Mouse (Mus musculus): Measurements from ENCODE around the gene Magi2.

The Magi2 gene

DNA sequence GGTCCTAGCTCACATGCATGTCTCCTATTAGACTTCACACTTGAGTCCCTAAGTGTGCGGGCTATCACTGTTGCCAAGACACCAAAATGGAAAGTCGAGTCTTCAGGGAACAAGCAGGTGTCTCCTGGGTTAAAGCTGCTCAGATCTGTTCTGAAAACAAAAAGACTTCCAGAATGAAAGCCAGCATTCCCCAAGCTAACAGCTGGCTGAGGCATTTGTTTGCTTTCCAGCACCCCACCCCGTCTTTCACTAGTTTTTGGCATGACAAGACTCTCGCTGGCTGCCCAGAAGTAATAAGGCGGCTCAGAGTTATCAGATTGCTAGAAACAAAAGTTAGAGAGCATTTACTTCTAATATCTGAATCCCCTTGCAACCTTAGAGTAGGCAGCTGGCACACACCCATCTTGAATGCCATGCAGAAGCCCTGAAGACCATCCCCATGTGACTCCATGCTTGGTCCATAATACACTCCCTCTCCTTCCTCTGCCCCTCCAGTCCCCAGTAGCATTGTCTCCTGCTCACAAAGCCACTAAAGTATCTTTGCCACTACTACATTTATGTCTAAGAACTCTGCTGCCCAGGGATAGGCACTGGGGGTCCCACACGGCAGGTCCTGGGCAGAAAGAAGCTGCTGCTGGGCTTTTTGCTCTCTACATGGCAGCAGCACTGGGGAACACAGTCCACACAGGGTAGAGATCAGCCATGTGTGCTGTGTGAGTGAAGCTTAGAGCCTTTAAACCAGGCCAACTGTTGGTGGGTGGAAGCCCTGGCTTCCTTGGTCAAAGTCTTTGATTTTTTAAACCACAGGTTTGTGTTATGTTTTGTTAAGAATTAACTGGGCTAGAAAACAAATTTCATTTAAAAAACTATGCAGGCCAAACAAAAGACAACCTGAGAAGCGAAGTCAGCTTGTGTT lies 1394.0 kb downstream of the Magi2 start:
- no peak for DNase-seq

GRCm38 (mm10) chr5:20622417-20622816 lies 1395.6 kb downstream of the Magi2 start:
- no peak for DNase-seq

DNA sequence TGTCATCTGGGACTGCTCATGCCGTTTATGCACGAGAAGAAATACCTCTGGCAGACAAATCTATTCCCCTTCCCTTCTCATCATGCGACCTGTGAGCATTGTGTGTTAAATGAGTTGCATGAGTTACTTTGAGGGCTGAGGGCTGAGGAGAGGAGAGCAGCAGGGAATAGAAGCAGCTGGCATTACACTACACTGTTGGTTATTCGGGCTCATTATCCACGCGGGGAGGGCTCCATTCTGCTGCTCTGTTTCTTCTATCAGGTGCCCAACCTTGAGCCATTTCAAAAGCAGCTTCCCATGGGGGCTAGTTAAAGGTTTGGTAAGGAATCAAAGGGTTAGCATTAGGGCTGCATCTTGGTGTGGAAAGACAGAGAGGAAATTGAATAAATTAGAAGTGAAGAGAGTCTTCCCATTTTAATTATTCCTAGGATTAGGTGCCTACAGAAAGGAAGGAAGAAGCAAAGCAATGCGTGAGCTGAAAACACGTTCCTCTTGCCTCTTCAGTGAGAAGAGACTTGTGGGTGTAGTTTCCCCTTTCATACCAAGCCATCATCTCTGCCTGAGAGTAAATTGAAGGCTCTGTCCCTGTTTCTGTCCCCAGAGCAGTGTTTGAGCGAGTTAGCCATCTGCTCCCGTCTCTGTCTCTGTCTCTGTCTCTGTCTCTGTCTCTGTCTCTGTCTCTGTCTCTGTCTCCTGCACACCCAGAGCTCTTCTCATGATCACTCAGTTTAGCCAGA lies 1396.2 kb downstream of the Magi2 start:
- DNase-seq: no peak

- DNase-seq: no peak
These were observed 1398.3 kb downstream of the Magi2 start for GRCm38 (mm10) chr5:20625117-20625516.

DNA sequence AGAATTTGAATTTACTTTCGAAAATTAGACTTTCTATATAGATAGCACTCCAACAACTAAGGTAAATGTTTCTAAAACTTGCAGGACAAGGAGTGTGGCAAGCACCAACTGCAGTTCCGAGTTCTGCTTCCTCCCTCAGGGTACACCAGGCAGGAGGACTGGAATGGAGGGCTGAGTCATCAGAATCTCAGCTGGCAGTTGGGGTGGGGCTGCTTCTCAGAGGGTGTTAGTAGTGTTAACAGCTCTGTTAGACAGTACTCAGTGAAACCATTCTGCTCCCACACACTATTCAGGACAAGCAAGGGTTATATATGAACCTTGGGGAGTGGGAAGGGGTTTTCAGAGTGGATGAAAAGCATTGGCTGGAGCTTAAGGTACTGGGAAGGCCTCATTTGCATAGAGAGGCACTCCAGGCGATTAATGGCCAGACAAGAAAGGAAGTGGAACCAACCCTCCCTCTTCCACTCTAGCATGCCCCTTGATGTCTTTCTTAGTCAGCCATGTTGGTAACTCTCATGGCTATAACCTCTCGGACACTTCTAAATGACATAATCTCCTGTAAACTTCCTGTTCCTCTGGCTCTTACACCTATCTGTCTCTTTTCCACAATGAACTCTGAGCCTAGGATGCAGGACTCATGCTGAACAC lies 1402.2 kb downstream of the Magi2 start:
- DNase-seq: no peak

DNA sequence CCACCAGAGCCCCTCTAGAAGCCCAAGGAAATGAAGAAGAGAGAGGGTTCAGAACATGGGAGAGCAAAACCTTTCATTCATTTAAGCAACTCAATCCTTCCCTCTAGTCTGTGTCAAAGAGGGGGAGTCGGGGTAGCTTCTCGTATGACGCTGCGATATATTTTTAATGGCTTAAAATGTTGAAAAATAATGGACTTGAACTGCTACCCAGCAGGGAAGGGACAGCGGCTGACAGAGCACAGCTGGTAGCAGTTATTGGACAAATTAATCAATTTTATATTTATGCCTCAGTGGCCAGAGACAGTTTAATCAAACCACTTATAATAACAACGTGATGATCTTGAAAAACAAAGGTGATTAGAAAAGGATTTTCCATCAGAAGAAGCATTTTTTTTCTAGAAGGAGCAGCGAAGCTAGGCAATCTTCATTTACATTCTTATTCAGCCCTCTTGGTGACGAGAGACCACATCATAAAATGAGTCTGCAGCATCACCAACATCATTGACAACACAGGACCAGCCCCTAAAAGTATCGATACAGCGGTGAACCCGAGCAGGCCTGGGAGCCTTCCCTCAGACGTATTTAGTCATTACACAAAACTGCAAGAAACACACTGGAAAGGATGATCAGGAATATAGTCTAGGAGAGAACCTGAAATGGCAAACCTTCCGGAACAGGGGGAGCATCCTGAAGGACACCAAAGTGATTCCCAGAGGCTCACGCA lies 1407.4 kb downstream of the Magi2 start:
- DNase-seq: no peak

GRCm38 (mm10) chr5:20634822-20635221 lies 1408.0 kb downstream of the Magi2 start:
- no peak for DNase-seq

DNA sequence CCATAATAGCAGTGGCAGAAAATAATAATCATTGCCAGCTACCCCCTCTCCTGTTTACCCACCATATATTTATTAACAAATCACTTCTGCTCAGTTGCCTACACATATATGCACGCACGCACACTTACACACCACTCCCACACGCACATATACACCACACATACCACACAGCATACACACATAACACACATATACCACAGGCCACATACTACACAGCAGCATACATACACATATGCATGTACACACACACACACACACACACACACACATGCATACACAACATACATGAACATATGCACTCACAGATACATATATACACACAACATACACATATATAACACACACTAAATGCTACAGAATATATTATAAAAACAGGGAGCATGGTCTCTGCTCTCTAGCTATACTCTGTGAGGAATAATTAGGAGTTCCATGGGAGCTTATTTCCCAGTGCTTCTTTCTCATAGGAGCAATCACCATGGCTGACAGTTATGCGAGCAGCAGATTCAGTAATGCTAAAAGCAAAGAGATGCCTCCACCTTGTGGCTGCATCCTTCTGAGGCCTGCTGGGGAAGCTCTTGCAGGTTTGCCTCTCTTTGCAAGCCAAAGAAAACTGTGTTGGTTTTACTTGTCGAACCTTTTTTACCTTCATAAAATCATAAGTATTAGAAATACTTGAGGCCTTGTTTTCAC lies 1410.6 kb downstream of the Magi2 start:
- DNase-seq: no peak

DNA sequence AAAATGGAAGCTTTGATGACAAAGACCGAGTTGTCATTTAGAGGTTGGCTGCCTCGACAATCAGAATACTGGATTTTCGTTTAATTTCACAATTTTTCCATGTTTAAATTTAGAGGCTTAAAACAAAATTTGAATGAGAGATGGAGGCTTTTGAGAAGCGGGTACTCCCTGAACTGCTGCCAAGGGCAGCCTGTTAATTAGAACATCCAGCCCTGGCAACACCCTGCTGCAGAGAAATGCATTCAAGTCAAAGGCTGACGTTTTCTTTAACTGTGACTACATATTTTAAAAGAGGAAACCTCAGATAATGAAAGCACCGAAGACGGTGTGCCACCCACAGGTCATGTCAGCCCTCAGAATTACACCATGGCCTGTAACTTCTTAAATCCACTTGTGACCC lies 1415.4 kb downstream of the Magi2 start:
- no peak for DNase-seq

DNA sequence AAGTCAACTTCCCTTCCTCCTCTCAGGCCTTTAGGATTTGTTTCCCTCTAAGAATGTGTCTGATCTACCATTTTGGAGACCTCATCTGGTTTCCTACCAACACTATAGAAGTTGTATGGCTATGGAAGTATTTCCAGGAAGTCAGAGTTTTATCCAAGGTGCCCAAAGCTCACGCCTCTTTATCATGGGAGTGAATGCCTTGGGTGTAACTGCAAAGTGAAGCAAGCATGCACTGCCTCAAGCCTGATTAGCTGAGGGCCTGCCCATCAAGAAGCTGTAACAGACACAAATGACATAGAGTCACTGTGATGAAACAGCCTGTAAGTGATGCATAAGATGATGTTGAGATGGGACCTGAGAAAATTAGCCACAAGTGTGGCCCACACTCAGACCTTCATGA lies 1416.9 kb downstream of the Magi2 start:
- DNase-seq: no peak

- no peak for DNase-seq
These were observed 1420.1 kb downstream of the Magi2 start for GRCm38 (mm10) chr5:20646947-20647346.

- no peak for DNase-seq
These were observed 1426.8 kb downstream of the Magi2 start for GRCm38 (mm10) chr5:20653425-20654185.

GRCm38 (mm10) chr5:20654766-20655472 lies 1428.1 kb downstream of the Magi2 start:
- no peak for DNase-seq

DNA sequence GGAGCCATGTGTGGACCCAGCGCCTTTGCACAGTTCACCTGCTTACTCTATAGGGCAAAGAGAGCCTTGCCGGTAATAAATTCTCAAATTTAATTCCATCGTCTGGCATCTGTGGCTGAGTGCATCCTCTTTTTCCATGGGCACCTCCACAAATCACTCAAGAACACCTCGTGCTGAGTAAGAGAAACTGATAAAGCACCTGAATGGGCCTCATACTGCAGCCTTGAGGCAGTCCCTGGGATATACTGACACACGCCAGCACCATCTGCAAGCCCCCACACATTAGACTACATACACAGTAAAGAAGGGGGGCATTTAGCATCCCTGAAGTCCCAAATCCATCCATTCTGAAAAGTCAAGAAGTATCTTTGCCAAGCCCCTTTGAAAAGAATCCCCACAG lies 1430.2 kb downstream of the Magi2 start:
- DNase-seq: no peak

DNA sequence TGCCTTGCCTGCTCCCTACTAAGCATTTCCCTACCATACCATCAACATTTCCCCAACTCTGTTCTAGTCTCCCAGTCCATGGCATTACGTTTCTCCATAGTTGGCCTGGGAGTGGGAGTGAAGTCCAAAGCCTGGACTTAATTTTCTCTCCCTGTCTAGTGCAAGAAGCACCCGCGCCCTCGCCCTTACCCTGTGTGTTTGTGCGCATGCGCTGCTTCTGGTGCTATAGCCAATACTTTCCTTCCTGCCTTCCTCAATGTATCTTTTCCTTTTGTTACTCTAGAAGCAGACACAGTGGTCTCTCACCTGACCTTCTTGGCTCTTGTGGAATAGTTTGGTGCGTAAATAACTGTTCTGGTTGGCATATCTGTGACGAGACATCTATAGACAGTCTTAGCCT lies 1440.8 kb downstream of the Magi2 start:
- DNase-seq: no peak

DNA sequence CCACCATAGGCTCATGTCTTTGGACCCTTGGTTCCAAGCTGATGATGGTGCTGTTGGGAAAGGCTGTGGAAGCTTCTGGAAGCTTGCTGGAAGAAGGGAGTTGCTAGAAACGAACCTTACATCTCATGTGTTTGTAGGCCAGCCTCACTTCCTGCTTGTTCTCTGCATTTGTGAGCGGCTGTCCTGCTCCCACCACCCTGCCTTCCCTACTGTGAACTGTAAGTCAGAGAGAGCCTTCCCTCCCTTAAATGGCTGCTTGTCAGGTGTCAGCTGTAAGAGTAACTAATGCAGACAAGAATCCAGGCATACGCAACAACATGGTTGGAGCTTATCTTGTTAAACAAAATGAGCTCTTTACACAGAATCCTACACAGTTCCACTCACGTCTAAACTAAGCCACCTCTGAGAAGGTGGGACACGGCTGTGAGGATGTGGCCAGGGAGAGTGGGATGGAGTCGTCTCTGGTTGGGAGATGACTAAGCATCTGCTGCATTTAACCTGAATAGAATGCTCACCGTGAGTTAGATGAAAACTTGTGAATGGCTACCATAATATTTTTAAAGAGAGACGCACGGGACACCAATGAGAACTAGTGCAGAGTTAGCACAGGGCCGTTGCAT lies 1442.0 kb downstream of the Magi2 start:
- DNase-seq: no peak

GRCm38 (mm10) chr5:20669456-20669855 lies 1442.6 kb downstream of the Magi2 start:
- no peak for DNase-seq

DNA sequence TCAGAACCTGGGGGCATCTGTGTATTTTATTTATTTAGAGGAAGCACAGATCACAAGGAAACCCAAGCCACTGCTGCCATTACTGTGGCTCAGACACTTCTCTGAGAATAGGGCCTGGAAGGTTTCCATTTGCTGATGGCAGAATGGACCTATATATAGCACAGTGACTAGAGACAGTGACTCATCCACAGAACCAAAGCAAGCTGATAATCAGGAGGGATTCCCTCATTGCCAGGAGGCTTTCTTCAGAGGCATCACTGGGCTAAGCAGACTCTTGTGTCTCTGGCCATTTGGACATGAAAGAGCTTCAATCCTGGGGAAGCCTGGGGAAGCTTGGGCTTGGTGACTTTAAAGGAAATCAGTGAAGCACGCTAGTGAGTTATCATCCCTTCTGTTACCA lies 1445.0 kb downstream of the Magi2 start:
- DNase-seq: no peak

DNA sequence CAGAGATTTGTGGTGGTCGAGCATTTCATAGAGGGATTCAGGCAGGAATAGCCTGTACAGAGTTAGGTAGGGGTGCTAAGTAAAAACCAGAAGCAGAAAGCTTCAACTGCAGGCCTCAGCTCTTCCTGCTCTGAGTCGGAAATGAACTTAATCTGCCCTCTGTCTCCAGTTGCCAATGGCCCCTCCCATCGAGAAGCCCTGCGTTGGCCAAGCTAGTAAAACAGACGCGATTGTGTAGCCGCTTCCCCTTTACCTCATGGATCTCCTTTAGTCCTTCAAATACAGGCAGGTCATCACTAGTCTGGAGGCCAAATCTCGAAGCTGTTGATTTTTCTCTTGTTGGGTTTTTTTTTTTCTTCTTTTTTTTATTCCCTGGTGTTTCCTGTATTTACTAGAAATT lies 1447.7 kb downstream of the Magi2 start:
- no peak for DNase-seq

DNA sequence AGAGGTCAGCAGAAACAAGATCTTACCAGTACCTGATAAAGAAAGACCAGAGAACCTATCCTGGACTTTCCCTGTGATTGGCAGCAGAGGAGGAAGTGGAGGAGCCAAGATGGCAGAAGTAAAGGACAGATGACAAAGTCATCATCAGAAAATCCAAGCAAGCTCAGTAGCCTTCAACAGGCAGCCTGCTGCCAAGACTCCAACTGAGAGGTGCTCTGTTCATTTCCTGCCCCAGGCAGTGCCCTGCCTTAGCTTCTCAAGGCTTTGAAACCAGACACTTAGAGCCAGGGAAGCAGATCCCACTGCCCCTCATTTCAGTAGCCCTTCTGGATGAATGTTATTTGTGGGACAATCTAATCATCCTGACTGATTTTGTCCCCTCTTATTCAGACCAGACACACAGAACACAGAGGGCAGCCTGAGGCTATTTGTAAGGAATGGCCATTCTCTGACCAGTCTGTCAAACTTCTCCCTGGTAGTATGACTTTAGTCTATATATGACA lies 1448.4 kb downstream of the Magi2 start:
- DNase-seq: no peak

Measured in thymus, adult 18-20 months (tissue).